Mouse (Mus musculus) heart, adult 2 months (tissue): Measurements from ENCODE around the gene Fam189a1.

Experiments used
- CTCF ChIP-seq: fragments of 200-600 bp; IDR thresholded peaks from 2 replicates; pipeline ENCODE4 v1.8.1; 2022; ENCODE audit warnings: antibody characterized with exemption, mild to moderate bottlenecking, moderate library complexity
- POLR2A ChIP-seq: fragments of 200-500 bp; IDR thresholded peaks from 2 replicates; pipeline ENCODE4 v1.6.1; 2011; ENCODE audit warnings: mild to moderate bottlenecking, low read depth, low read length, control low read depth; ENCODE audit not compliant: insufficient read depth

GRCm38 (mm10) chr7:64769768-64770167 lies 386.6 kb downstream of the Fam189a1 start:
- TF ChIP-seq POLR2A (no peak), CTCF (no peak)
